Mouse (Mus musculus) spleen, adult 18-20 months (tissue): ENCODE measurements at regions not wholly inside any gene's neighbourhood (a gene's known extent, or its start where the extent isn't known, plus 50 kb on each side); places are given as distances from the start of the nearest gene placed in this dataset.
A peak's percentile ranks its signal among the peaks of the same experiment; 100 is the strongest.

Experiments used
- DNase-seq, 2 experiments: peaks; one replicate each; pipeline ENCODE4 v3.0.0; 2022; ENCODE audit warnings: mixed read lengths in 2 of 2

GRCm38 (mm10) chr17:52031079-52031478 is 198.0 kb upstream of the Satb1 start:
- no peak for DNase-seq

- no peak for DNase-seq
These were observed 153.8 kb upstream of the Satb1 start for GRCm38 (mm10) chr17:51986920-51987319.

- DNase-seq = no peak
These were observed 153.1 kb upstream of the Satb1 start for GRCm38 (mm10) chr17:51986212-51986611.

- no peak for DNase-seq
These were observed 146.0 kb upstream of the Satb1 start for GRCm38 (mm10) chr17:51979126-51979525.

- DNase-seq = no peak
These were observed 138.4 kb upstream of the Satb1 start for GRCm38 (mm10) chr17:51971444-51971843.

- DNase-seq = no peak
These were observed 133.6 kb upstream of the Satb1 start for GRCm38 (mm10) chr17:51966573-51967284.

- DNase-seq = no peak
These were observed 129.5 kb upstream of the Satb1 start for GRCm38 (mm10) chr17:51962529-51963110.

GRCm38 (mm10) chr17:51961337-51961736 is 128.2 kb upstream of the Satb1 start:
- DNase-seq = no peak

GRCm38 (mm10) chr17:51956275-51956674 is 123.2 kb upstream of the Satb1 start:
- DNase-seq = no peak

- DNase-seq = no peak
These were observed 104.6 kb upstream of the Satb1 start for GRCm38 (mm10) chr17:51937707-51938106.

GRCm38 (mm10) chr17:51936071-51936470 is 103.0 kb upstream of the Satb1 start:
- DNase-seq = no peak

- no peak for DNase-seq
These were observed 93.3 kb upstream of the Satb1 start for GRCm38 (mm10) chr17:51926392-51926791.

GRCm38 (mm10) chr17:51907031-51907430 is 73.9 kb upstream of the Satb1 start:
- no peak for DNase-seq

GRCm38 (mm10) chr17:51906418-51906817 is 73.3 kb upstream of the Satb1 start:
- no peak for DNase-seq

- DNase-seq = peak; percentile 39 to 44
These were observed 70.8 kb upstream of the Satb1 start for GRCm38 (mm10) chr17:51903885-51904284.

GRCm38 (mm10) chr17:51899376-51899775 is 66.3 kb upstream of the Satb1 start:
- DNase-seq = no peak

GRCm38 (mm10) chr17:51896160-51896559 is 63.1 kb upstream of the Satb1 start:
- no peak for DNase-seq

- no peak for DNase-seq
These were observed 61.2 kb upstream of the Satb1 start for GRCm38 (mm10) chr17:51894278-51894677.

GRCm38 (mm10) chr17:51892856-51893255 is 59.8 kb upstream of the Satb1 start:
- DNase-seq = no peak

GRCm38 (mm10) chr17:51892159-51892558 is 59.1 kb upstream of the Satb1 start:
- DNase-seq = no peak
